Mouse (Mus musculus): ENCODE measurements around the gene Tmem41b.

DNA sequence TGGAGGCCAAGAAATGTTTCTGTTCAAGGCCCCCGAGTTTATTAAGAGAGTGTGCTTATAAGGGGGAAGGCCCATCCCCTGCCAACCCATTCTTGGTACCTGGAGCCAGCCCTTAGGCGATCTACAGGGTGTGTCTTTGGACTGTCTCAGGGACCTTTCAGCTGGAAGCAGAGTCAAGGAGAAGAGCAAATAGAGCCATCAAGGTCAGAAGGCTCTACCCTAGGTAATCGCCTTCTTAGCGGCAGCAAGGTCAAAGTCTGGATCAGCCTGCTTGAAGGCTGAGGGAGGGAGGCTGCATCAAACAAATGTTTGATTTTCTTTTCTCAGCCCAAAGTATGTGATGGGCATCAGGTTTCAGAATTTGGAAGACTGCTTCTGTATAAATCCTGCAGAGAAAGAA, 11.7 kb upstream of the Tmem41b start:
- TF ChIP-seq CTCF (IDR thresholded peaks at IDR 0.05; ENCODE audit: borderline replicate concordance, insufficient read depth, low read length) (no peak), POLR2A (IDR thresholded peaks at IDR 0.05; ENCODE audit: low read depth, low read length) (no peak)

Measured in embryonic fibroblast, embryonic 13.5 days (primary cell).